Mouse (Mus musculus) lung, postnatal 0 days (tissue): ENCODE measurements around the gene Socs3. TPM values are rescaled to one million over a fixed set of nuclear protein-coding genes. Genes with fewer than 3 reads are reported as not detected.
A peak's percentile ranks its signal among the peaks of the same experiment; 100 is the strongest.

ENCODE experiments used
- ATAC-seq: fragments of 200-750 bp; cut with Nextera tagmentation; 2 replicates; pipeline ENCODE4 v1.8.0; 2017; ENCODE audit warnings: moderate library complexity
- DNase-seq: peaks from one replicate; pipeline ENCODE4 v3.0.0-alpha.2; 2016; ENCODE audit warnings: low spot score
- H3K27ac ChIP-seq: fragments of 300-500 bp; sonication (generic); 2 replicates; pipeline ENCODE4 v1.5.1; 2014; ENCODE audit warnings: antibody characterized with exemption, mild to moderate bottlenecking, low read length, mixed read lengths
- H3K27me3 ChIP-seq: fragments of 300-500 bp; sonication (generic); replicated peaks from 2 replicates; pipeline ENCODE4 v1.6.1; 2014; ENCODE audit warnings: low read length, mixed read lengths; ENCODE audit not compliant: insufficient read depth
- H3K36me3 ChIP-seq: fragments of 300-500 bp; sonication (generic); 2 replicates; pipeline ENCODE4 v1.6.1; 2014; ENCODE audit warnings: low read length, mixed read lengths; ENCODE audit not compliant: insufficient read depth
- H3K4me1 ChIP-seq: fragments of 300-500 bp; sonication (generic); 2 replicates; pipeline ENCODE4 v1.6.1; 2014; ENCODE audit warnings: antibody characterized with exemption, low read depth, low read length, mixed read lengths; ENCODE audit not compliant: insufficient read depth
- H3K4me2 ChIP-seq: fragments of 300-500 bp; sonication (generic); replicated peaks from 2 replicates; pipeline ENCODE4 v1.6.1; 2014; ENCODE audit warnings: low read depth, mild to moderate bottlenecking, low read length, moderate library complexity, mixed read lengths
- H3K4me3 ChIP-seq: fragments of 300-500 bp; sonication (generic); 2 replicates; pipeline ENCODE4 v1.5.1; 2014; ENCODE audit warnings: low read depth, low read length
- H3K9ac ChIP-seq: fragments of 300-500 bp; sonication (generic); replicated peaks from 2 replicates; pipeline ENCODE4 v1.6.1; 2014; ENCODE audit warnings: low read depth, mild to moderate bottlenecking
- H3K9me3 ChIP-seq: fragments of 300-500 bp; sonication (generic); 2 replicates; pipeline ENCODE4 v1.6.1; 2016; ENCODE audit warnings: low read length, mixed read lengths
- CTCF ChIP-seq: IDR thresholded peaks from 2 replicates; pipeline ENCODE4 v1.5.1; 2016; ENCODE audit warnings: antibody characterized with exemption, mild to moderate bottlenecking
- EP300 ChIP-seq: IDR thresholded peaks from 2 replicates; pipeline ENCODE4 v1.6.1; 2016; ENCODE audit warnings: antibody characterized with exemption, mild to moderate bottlenecking, control low read depth
- WGBS: fragments of 180-500 bp; shearing (Covaris S2); extraction: QIAGEN DNeasy Blood & Tissue Kit; methylation state at CpG from one replicate; pipeline ENCODE4 v1.1.7; 2014; 5-methylcytosine and 5-hydroxymethylcytosine counted together
- polyA plus RNA-seq: library from polyadenylated mRNA; unstranded; fragments of >200 nt; fragmentation: Nextera tagmentation; extraction: Ambion mirVana; gene quantifications from 2 replicates; pipeline ENCODE4 v1.2.1, GENCODE M21; 2015

Gene Socs3
- polyA plus RNA-seq, 1 experiment from 2014 or later = 27.5 TPM

DNA sequence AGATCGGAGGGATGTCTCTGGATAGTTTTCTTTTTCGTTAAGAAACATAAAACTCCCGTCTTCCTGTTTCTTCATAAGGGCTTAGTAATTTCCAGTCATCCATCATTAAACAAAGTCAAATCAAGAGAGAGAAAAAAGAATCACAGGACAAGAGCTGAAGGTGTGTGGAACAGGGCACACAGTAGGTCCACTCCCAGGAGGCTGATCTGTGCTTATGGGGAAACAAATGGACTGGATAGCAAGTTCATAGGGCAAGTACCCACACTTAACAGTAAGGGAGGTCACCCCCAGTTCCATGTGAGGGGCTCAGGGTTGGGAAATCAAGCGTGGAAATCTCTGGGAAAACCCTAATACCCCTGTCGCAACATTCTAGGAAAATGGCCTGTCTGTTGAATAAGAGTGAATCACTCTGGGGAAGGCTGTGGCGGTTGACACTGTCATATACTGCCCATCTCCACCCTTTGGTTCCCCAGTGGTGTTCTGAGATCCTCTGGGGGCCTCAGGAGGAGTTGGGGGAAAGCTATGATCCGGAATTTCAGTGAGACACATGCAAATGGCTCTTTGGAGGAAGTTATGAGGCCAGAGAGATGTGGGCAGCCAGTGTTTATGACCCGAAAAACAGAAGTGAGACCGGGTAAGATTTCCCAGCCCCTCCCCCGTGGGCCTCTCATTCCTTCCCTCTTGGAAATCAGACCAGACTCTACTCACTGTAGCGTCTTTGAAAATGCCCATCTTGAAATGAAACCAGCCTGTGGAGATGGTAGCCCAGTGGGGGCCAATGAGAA is 23.5 kb downstream of the Socs3 start:
- H3K4me2 ChIP-seq = no peak overlapping the region
- peaks cover 3% of the 10 kb centered on the region for H3K4me1 ChIP-seq
- WGBS = 64% methylated on average over 11 of the region's 11 CpGs
- no peak for ATAC-seq
- H3K9ac ChIP-seq = no peak overlapping the region
- no peaks in the 10 kb centered on the region for H3K9me3 ChIP-seq
- H3K27me3 ChIP-seq = no peaks in the 10 kb centered on the region
- no peak for TF ChIP-seq EP300
- TF ChIP-seq CTCF = no peak
- DNase-seq = peak; percentile 51
- no peak overlapping the region for H3K4me3 ChIP-seq
- no peaks in the 10 kb centered on the region for H3K36me3 ChIP-seq
- H3K27ac ChIP-seq = no peak overlapping the region; the same call in 1 of the 2 replicates

DNA sequence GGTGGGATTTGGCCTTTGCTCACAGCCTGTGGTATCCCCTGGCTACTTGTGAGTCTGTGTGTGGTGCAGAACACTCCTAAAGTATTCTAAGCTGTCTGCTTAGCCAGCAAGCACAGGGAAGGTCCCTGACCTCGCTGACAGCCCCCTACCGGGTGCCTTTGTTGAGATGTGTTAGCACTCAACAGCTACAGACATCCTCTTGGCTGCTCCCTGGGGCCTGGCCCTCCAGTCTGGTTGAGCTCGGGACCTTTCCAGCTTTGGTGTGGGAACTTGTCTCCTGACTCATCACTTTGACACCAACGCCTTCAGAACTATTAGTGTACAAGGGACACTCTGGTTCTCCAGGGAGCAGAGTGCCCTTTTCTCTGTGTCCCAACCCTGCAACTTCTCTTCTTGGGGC is 28.0 kb downstream of the Socs3 start:
- 48% methylated on average over 4 of the region's 4 CpGs for WGBS
- H3K4me2 ChIP-seq = no peak overlapping the region
- H3K9ac ChIP-seq = no peak overlapping the region
- no peaks in the 10 kb centered on the region for H3K9me3 ChIP-seq
- ATAC-seq (no peak), DNase-seq (no peak)
- peaks cover 10% of the 10 kb centered on the region for H3K4me1 ChIP-seq
- TF ChIP-seq CTCF (no peak), EP300 (0 out of 2 replicates have a peak, but pooled peaks have one; percentile 11)
- no peaks in the 10 kb centered on the region for H3K36me3 ChIP-seq
- no peak overlapping the region for H3K4me3 ChIP-seq
- no peak overlapping the region for H3K27ac ChIP-seq
- no peaks in the 10 kb centered on the region for H3K27me3 ChIP-seq

DNA sequence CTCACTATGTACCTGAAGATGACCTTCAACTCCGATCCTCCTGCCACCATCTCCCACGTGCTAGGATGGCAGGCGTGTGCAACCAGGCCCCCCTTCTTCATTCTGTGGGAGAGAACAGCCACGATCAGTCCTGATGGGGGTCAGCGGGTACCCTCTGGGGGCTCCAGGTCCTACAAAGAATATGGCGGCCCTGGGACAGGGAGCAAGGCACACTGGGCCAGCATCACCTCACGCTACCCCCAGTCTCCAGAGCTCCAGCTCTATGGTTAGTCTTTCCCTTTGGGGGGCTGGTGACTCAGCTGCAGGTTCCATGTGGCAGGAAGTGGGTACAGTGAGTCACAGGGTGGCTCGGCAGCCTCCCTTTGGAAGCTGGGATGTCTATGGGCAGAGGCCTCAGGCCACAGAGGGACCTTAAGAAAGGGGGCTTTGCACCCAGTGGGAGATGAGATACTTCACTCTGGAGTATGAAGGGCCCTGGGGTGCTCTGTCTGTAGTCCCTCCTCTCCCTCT is 28.5 kb downstream of the Socs3 start:
- WGBS = 87% methylated on average over 8 of the region's 8 CpGs
- ATAC-seq (no peak), DNase-seq (no peak)
- Histone ChIP-seq H3K27ac (no peak overlapping the region), H3K9me3 (no peaks in the 10 kb centered on the region), H3K9ac (no peak overlapping the region), H3K27me3 (no peaks in the 10 kb centered on the region), H3K4me2 (no peak overlapping the region), H3K4me1 (peaks cover 13% of the 10 kb centered on the region), H3K36me3 (no peaks in the 10 kb centered on the region), H3K4me3 (no peak overlapping the region)
- no peak for TF ChIP-seq EP300

DNA sequence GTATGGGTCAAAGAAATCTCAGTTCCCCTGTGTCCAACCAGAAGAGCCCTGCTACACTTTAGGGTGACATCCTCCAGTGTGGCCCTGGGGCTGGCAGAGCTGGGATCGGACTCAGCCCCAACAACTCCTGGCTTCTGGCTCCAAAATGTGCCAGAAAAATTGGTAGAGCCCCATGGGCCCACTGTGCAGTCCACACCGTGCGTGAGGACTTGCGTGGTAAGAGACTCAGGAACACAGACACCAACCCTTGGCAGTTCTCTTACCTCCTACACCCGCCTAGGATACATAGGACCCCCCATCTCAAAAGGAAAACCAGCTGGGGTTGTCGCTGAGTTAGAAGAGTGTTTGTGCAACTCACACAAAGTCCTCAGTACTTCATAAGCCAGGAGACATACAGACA is 29.0 kb downstream of the Socs3 start:
- ATAC-seq (no peak), DNase-seq (no peak)
- H3K4me2 ChIP-seq = no peak overlapping the region
- no peaks in the 10 kb centered on the region for H3K9me3 ChIP-seq
- H3K4me3 ChIP-seq = no peak overlapping the region
- H3K4me1 ChIP-seq = peaks cover 17% of the 10 kb centered on the region
- H3K9ac ChIP-seq = no peak overlapping the region
- H3K36me3 ChIP-seq = no peaks in the 10 kb centered on the region
- WGBS = 91% methylated on average over 6 of the region's 6 CpGs
- no peak overlapping the region for H3K27ac ChIP-seq
- TF ChIP-seq CTCF (no peak), EP300 (no peak)
- no peaks in the 10 kb centered on the region for H3K27me3 ChIP-seq

DNA sequence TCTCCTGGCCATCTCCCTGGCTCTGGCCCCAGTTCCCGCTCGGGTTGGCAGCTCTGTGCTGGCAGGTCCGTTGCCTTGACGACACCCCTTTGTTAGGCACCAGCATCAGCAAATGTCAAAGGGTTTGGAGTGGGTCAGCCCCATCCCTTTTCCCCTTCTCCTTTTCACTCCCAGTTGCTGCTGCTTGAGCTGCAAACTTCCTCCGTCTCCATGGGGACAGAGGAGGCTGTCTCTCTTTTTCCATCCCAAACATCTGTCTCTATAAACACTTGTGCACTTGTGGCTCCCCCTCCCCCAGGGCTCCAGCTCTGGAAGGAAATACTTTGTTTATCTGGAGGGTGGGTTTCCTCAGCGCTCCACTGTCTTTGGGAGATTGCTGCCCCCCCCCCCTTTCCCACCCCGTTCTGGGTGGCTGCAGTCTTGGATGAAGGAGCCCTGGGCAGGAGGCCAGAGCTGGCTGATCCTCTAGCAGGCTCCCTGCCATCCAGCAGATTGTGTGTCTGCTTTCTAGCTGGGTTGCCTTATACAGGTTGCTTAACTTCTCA is 30.0 kb downstream of the Socs3 start:
- no peak overlapping the region for H3K4me3 ChIP-seq
- H3K4me1 ChIP-seq = peaks cover 27% of the 10 kb centered on the region; the same call in 1 of the 2 replicates
- H3K27ac ChIP-seq = peak overlapping the region; percentile 52; the same call in 1 of the 2 replicates
- DNase-seq (peak; percentile 95), ATAC-seq (peak; percentile 87)
- no peak overlapping the region for H3K4me2 ChIP-seq
- WGBS = 1% methylated on average over 7 of the region's 7 CpGs
- H3K9ac ChIP-seq = no peak overlapping the region
- TF ChIP-seq EP300 (peak; percentile 92), CTCF (no peak; the same call in 1 of the 2 replicates)
- H3K9me3 ChIP-seq = no peaks in the 10 kb centered on the region
- H3K27me3 ChIP-seq = no peaks in the 10 kb centered on the region
- H3K36me3 ChIP-seq = no peaks in the 10 kb centered on the region

DNA sequence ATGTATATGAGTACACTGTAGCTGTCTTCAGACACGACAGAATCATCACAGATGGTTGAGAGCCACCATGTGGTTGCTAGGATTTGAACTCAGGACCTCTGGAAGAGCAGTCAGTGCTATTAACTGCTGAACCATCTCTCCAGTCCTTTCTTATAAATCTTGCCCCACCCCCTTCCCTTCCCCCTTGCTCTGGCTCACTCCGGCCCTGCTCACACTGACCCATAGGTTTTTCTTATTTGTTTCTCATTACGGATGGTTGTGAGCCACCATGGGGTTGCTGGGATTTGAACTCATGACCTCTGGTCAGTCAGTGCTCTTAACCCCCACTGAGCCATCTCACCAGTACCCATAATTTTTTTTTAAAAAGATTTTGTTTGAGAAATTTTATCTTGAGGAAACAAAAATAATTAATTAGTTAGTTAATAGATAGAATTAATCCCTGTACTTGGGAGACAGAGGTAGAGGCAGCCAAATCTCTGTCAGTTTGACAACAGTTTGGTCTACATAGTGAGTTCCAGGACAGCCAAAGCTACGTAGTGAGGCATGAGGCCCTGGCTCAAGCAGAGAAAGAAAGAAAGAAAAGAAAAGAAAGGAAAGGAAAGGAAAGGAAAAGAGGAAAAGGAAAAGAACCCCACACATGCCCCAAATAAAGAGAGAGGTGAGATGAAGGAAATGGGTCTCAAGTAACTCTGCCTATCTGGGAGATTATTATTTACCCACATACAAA is 30.7 kb downstream of the Socs3 start:
- no peak for ATAC-seq
- H3K27ac ChIP-seq = no peak overlapping the region
- WGBS = 36% methylated on average over 4 of the region's 4 CpGs

More for the DNA sequence above, 30.7 kb downstream of the Socs3 start:
- DNase-seq = no peak
- Histone ChIP-seq H3K9ac (no peak overlapping the region), H3K27me3 (no peaks in the 10 kb centered on the region), H3K4me3 (no peak overlapping the region), H3K9me3 (no peaks in the 10 kb centered on the region), H3K36me3 (no peaks in the 10 kb centered on the region), H3K4me1 (peaks cover 34% of the 10 kb centered on the region), H3K4me2 (no peak overlapping the region)
- no peak for TF ChIP-seq CTCF
- no peak for TF ChIP-seq EP300
